Mouse (Mus musculus): Measurements from ENCODE around the gene Gm20503. TPM values are rescaled to one million over a fixed set of nuclear protein-coding genes. Genes with fewer than 3 reads are reported as not detected.

The Gm20503 gene
- 0.08 TPM in 1 of 2 replicates, not detected in the other for polyA plus RNA-seq (2012; rRNA removed)

- Histone ChIP-seq H3K4me1 (ENCODE audit: control insufficient read depth, insufficient read depth, low read length) (peaks cover 7% of the 10 kb centered on the region), H3K4me3 (ENCODE audit: insufficient read depth, low read length) (peak within 1 kb of the TSS; percentile 56), H3K27ac (ENCODE audit: insufficient read depth, low read length) (peak within 1 kb of the TSS; percentile 66)
- TF ChIP-seq POLR2A (IDR thresholded peaks at IDR 0.05; ENCODE audit: extremely low read depth, insufficient read depth, low read length) (peak; percentile 65; the same call in 1 of the 2 replicates), CTCF (IDR thresholded peaks at IDR 0.05; ENCODE audit: extremely low read depth, insufficient read depth, low read length) (no peak)
Observed at GRCm38 (mm10) chr4:59002948-59003805, at the start of gene Gm20503. TSS of gene Gm20503 (plus strand) at chr4:59003210.

- TF ChIP-seq CTCF (IDR thresholded peaks at IDR 0.05; ENCODE audit: extremely low read depth, insufficient read depth, low read length) (no peak), POLR2A (IDR thresholded peaks at IDR 0.05; ENCODE audit: extremely low read depth, insufficient read depth, low read length) (no peak)
- H3K4me1 ChIP-seq (ENCODE audit: control insufficient read depth, insufficient read depth, low read length): no peaks in the 10 kb centered on the region
- no peak overlapping the region for H3K27ac ChIP-seq (ENCODE audit: insufficient read depth, low read length)
- H3K4me3 ChIP-seq (ENCODE audit: insufficient read depth, low read length): no peak overlapping the region
Observed at GRCm38 (mm10) chr4:58961719-58962118, 41.3 kb upstream of the Gm20503 start.

DNA sequence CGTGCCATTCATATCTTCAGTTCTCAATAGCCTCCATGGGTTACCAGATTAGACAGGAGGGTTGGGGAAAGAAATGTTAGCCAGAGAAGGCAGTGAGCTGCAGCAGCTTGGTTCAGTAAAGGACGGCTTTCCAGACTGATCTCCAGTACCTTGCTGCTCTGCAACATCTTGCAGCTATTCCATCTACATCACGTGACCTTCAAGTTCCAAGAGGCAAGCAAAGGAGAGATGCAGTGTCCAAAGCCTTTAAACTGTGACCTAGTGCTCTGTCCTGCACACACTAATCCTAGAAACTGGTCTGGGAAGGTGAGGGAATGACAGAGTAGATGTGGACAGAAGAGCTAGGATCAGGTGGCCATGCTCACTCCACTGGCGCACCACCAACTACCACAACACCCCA lies 39.7 kb upstream of the Gm20503 start:
- no peak for TF ChIP-seq POLR2A (IDR thresholded peaks at IDR 0.05; ENCODE audit: extremely low read depth, insufficient read depth, low read length)
- TF ChIP-seq CTCF (IDR thresholded peaks at IDR 0.05; ENCODE audit: extremely low read depth, insufficient read depth, low read length): no peak
- no peaks in the 10 kb centered on the region for H3K4me1 ChIP-seq (ENCODE audit: control insufficient read depth, insufficient read depth, low read length)
- H3K27ac ChIP-seq (ENCODE audit: insufficient read depth, low read length): no peak overlapping the region
- H3K4me3 ChIP-seq (ENCODE audit: insufficient read depth, low read length): no peak overlapping the region

DNA sequence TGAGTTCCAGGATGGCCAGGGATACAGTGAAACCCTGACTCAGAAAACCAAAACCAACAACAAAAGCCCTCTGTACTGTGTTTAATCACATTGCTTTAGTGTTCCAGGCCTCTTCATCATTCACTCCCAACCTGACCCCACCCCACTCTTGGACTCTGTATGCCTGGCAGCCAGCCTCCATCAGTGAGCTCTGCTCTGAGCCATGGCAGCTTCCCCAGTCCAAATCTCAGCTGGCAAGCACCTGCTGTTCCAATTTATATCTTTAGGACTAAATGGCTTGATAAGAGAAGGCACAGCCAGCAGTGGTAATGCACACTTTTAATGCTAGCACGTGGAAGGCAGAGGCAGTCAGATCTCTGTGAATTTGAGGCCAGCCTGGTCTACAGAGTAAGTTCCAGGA lies 37.9 kb upstream of the Gm20503 start:
- no peaks in the 10 kb centered on the region for H3K4me1 ChIP-seq (ENCODE audit: control insufficient read depth, insufficient read depth, low read length)
- TF ChIP-seq POLR2A (IDR thresholded peaks at IDR 0.05; ENCODE audit: extremely low read depth, insufficient read depth, low read length) (no peak), CTCF (IDR thresholded peaks at IDR 0.05; ENCODE audit: extremely low read depth, insufficient read depth, low read length) (no peak)
- H3K27ac ChIP-seq (ENCODE audit: insufficient read depth, low read length): no peak overlapping the region
- no peak overlapping the region for H3K4me3 ChIP-seq (ENCODE audit: insufficient read depth, low read length)

DNA sequence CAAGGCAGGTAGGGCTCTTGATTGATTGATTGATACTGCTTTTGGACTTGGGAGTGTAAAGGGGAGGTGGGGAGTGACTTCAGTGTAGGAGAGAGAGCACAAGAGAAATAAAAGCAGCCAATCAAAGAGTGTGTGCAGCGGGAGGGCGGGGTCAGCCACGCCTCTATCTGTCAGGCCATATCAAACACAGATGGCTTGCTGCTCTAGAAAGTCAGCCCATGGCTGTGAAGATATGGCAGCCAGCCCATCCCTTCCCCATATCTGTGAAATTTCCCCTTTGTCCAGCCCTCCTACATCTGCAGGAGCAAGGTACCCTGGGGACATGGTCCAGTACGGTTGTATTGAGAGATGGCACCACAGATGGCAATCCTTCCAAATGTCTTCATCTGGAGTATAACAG lies 32.3 kb upstream of the Gm20503 start:
- Histone ChIP-seq H3K27ac (ENCODE audit: insufficient read depth, low read length) (no peak overlapping the region), H3K4me3 (ENCODE audit: insufficient read depth, low read length) (no peak overlapping the region), H3K4me1 (ENCODE audit: control insufficient read depth, insufficient read depth, low read length) (no peaks in the 10 kb centered on the region)
- TF ChIP-seq POLR2A (IDR thresholded peaks at IDR 0.05; ENCODE audit: extremely low read depth, insufficient read depth, low read length): no peak
- TF ChIP-seq CTCF (IDR thresholded peaks at IDR 0.05; ENCODE audit: extremely low read depth, insufficient read depth, low read length): no peak

GRCm38 (mm10) chr4:58975711-58976110 lies 27.3 kb upstream of the Gm20503 start:
- H3K4me1 ChIP-seq (ENCODE audit: control insufficient read depth, insufficient read depth, low read length): no peaks in the 10 kb centered on the region
- no peak overlapping the region for H3K4me3 ChIP-seq (ENCODE audit: insufficient read depth, low read length)
- H3K27ac ChIP-seq (ENCODE audit: insufficient read depth, low read length): no peak overlapping the region
- TF ChIP-seq CTCF (IDR thresholded peaks at IDR 0.05; ENCODE audit: extremely low read depth, insufficient read depth, low read length) (no peak), POLR2A (IDR thresholded peaks at IDR 0.05; ENCODE audit: extremely low read depth, insufficient read depth, low read length) (no peak)

- TF ChIP-seq CTCF (IDR thresholded peaks at IDR 0.05; ENCODE audit: extremely low read depth, insufficient read depth, low read length): no peak
- TF ChIP-seq POLR2A (IDR thresholded peaks at IDR 0.05; ENCODE audit: extremely low read depth, insufficient read depth, low read length): no peak
- Histone ChIP-seq H3K4me1 (ENCODE audit: control insufficient read depth, insufficient read depth, low read length) (no peaks in the 10 kb centered on the region), H3K27ac (ENCODE audit: insufficient read depth, low read length) (no peak overlapping the region), H3K4me3 (ENCODE audit: insufficient read depth, low read length) (no peak overlapping the region)
Observed at GRCm38 (mm10) chr4:58981421-58981820, 21.6 kb upstream of the Gm20503 start.

DNA sequence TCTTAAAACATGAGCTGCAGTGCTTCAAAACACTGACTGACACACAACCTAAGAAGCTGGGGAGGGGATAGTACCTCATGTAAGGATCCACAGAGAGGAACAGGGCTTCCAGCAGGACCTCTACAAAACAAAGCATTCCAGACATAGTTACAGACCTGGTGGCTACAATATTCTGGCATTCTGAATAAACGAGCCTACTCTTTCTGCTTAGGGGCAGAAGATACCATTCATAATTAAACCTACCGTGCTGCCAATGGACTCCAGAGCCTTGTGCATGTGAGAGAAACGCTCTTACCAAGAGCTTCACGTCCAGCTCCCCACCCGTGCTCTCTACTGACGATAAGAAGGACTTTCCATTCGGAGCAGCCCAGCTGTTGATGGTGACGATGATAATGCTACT lies 20.2 kb upstream of the Gm20503 start:
- H3K4me3 ChIP-seq (ENCODE audit: insufficient read depth, low read length): no peak overlapping the region

DNA sequence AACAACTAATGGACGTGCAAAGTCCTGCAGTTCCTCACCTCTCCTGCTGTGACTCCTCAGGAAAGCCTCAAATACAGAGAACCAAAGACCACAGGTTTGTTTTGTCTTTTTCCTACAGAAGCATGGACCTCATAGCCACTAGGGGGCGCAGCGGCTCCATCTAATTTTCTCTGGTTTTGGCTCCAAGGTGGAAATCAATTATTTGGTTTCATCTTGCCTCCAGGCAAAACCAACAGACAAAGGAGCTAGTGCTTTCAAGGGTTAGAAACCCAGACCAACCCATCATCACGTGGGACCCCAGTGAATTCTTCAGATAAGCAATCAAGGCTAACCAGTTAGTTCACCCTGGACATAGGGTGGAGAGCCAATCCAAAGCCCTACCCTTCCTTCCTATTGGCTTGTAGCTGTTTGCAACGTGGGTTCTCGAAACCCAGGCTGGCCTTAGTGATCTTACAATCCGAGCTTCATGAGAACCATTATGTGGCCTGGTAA lies 17.8 kb upstream of the Gm20503 start:
- no peaks in the 10 kb centered on the region for H3K4me1 ChIP-seq (ENCODE audit: control insufficient read depth, insufficient read depth, low read length)
- no peak overlapping the region for H3K27ac ChIP-seq (ENCODE audit: insufficient read depth, low read length)
- TF ChIP-seq POLR2A (IDR thresholded peaks at IDR 0.05; ENCODE audit: extremely low read depth, insufficient read depth, low read length): no peak
- peak; percentile 78 for TF ChIP-seq CTCF (IDR thresholded peaks at IDR 0.05; ENCODE audit: extremely low read depth, insufficient read depth, low read length)
- no peak overlapping the region for H3K4me3 ChIP-seq (ENCODE audit: insufficient read depth, low read length)

More for the DNA sequence above, 20.2 kb upstream of the Gm20503 start:
- TF ChIP-seq POLR2A (IDR thresholded peaks at IDR 0.05; ENCODE audit: extremely low read depth, insufficient read depth, low read length): no peak
- no peak for TF ChIP-seq CTCF (IDR thresholded peaks at IDR 0.05; ENCODE audit: extremely low read depth, insufficient read depth, low read length)
- H3K27ac ChIP-seq (ENCODE audit: insufficient read depth, low read length): no peak overlapping the region
- no peaks in the 10 kb centered on the region for H3K4me1 ChIP-seq (ENCODE audit: control insufficient read depth, insufficient read depth, low read length)

Data from cortical plate, adult 2 months (tissue).